Mouse (Mus musculus) liver, adult 2 months (tissue): ENCODE measurements at regions not wholly inside any gene's neighbourhood (a gene's known extent, or its start where the extent isn't known, plus 50 kb on each side); places are given as distances from the start of the nearest gene placed in this dataset.

Experiments
- CTCF ChIP-seq: fragments of 200-500 bp; IDR thresholded peaks from 2 replicates; pipeline ENCODE4 v1.5.1; 2011; ENCODE audit warnings: low read depth, low read length, control low read depth
- POLR2A ChIP-seq: fragments of 200-500 bp; IDR thresholded peaks from 2 replicates; pipeline ENCODE4 v1.6.1; 2011; ENCODE audit warnings: low read length, control low read depth; ENCODE audit not compliant: insufficient read depth; ENCODE audit errors: extremely low read depth

DNA sequence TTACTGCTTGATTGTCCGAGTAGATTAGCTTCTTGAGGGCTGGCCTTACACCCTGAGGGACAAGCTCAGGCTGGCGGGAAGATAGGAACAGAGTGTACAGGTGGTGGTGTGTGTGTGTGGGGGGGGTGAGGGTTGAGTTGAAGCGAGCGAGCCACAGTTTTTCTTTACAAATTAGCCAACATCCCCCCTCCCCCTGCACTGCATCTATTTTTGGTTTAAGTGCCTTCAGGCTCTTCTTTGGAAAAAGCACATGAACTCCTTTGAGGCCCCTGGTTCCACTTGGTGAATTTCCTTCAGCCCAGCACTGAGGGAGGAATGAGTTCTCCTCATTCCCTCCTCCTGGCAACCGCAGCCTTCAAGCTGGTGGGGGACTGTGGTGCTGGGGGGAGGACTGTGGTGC is 79.2 kb upstream of the Mrps6 start:
- TF ChIP-seq POLR2A (no peak), CTCF (no peak)
